Mouse (Mus musculus) splenic B cell, adult 2 months (primary cell): Measurements from ENCODE around the gene Tcp11.
A peak's percentile ranks its signal among the peaks of the same experiment; 100 is the strongest.

Experiments
- DNase-seq: peaks from one replicate; pipeline ENCODE4 v3.0.0-alpha.2; 2011; ENCODE audit warnings: low read depth, low spot score
- H3K27me3 ChIP-seq: 2 replicates; pipeline ENCODE4 v1.6.1; 2012; ENCODE audit warnings: mild to moderate bottlenecking, low read length, moderate library complexity, mixed read lengths; ENCODE audit not compliant: control insufficient read depth, poor library complexity, insufficient read depth, severe bottlenecking
- H3K36me3 ChIP-seq: 2 replicates; pipeline ENCODE4 v1.6.1; 2012; ENCODE audit warnings: mild to moderate bottlenecking, low read length, moderate library complexity, mixed read lengths; ENCODE audit not compliant: control insufficient read depth, poor library complexity, insufficient read depth, severe bottlenecking

Gene Tcp11

DNA sequence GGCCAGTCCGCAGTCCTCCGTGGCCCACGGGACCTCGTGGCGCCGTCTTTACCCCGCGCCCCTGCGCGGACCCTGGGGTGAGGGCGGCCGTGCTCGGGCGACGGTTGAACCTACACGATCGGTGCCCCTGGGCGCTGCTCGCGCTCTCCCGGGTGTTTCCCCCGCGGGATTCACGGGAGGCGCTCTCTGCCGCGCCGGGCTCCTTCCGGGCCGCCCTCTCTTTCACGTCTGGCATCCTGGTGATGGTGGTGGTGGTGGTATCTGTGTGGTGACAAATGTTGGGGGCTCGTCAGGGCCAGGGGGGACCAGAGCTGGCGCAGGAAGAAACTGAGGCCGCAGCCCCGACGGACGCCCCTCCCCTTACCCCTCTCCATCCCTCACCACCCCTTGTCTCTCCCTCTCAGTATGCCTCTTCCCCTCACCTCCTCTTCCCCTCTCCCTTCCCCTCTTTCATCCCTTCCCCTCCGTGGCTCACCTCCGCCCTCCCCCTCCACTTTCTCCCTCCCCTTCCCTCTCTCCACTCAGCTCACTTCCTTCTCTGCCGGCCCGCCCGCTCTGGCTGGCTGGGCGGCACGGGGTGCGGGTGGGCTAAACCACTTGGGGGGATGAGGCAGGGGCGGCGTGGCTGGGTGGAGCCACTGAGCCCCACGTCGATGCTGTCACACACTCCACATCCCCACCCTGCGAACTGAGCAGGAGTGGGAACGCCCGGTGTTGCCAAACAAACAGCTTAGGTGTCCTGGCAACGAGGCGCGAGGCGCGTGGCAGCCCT, at the start of gene Tcp11:
Tcp11 (minus strand) TSS at position 595 of the 772 bp plus-strand sequence.
- DNase-seq = peak; percentile 86
- no peaks in the 10 kb centered on the region for H3K36me3 ChIP-seq
- H3K27me3 ChIP-seq = no peaks in the 10 kb centered on the region

GRCm38 (mm10) chr17:28129796-28130195, 49.4 kb upstream of the Tcp11 start:
- DNase-seq = no peak
- Histone ChIP-seq H3K27me3 (no peaks in the 10 kb centered on the region), H3K36me3 (no peaks in the 10 kb centered on the region)

- Histone ChIP-seq H3K36me3 (no peaks in the 10 kb centered on the region), H3K27me3 (no peaks in the 10 kb centered on the region; the same call in 1 of the 2 replicates)
- DNase-seq = no peak
Measured at GRCm38 (mm10) chr17:28124368-28124767, 43.9 kb upstream of the Tcp11 start.

GRCm38 (mm10) chr17:28123627-28124026, 43.2 kb upstream of the Tcp11 start:
- DNase-seq = no peak
- no peaks in the 10 kb centered on the region; the same call in 1 of the 2 replicates for H3K27me3 ChIP-seq
- H3K36me3 ChIP-seq = no peaks in the 10 kb centered on the region

DNA sequence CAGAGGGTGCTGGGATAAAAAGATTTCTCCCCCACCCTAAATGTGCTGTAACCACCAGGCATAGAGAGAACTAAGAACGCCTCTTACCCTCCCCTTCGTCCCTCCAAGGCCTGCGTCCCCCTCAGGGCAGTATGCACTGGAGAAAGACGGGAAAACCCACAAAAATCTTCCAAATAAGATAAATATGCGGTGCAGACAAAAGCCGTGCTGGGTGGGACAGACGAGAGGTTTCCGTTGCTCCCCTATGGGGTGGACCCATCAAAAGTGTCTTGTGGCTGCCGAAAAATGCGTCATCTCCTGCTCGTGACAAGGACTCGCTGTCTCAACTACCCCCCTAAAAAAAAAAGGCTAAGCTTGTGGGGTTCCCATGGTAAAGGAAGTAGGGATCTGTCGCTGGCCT, 42.5 kb upstream of the Tcp11 start:
- Histone ChIP-seq H3K27me3 (no peaks in the 10 kb centered on the region; the same call in 1 of the 2 replicates), H3K36me3 (no peaks in the 10 kb centered on the region)
- no peak for DNase-seq

DNA sequence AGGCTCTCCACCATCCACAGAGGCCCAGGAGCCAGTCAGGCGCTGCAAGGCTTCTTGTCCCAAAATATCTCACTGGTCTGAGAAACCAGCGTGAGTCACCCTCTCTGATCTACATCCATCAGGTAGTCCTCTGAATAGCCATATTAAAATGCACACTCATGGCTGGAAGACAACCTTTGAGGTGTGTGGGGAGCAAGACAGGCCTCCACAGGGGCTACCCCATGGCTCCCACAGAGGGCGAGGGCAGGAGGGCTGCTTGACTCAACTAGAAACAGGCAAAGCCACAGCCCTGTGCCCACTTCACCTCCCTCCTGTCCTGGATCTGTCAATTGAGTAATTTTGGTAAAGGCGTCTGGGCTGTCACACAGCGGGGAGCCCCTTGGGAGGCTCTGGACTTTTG, 40.0 kb upstream of the Tcp11 start:
- DNase-seq = no peak
- Histone ChIP-seq H3K36me3 (no peaks in the 10 kb centered on the region), H3K27me3 (no peaks in the 10 kb centered on the region; the same call in 1 of the 2 replicates)

GRCm38 (mm10) chr17:28117451-28118209, 37.2 kb upstream of the Tcp11 start:
- no peak for DNase-seq
- H3K36me3 ChIP-seq = no peaks in the 10 kb centered on the region
- no peaks in the 10 kb centered on the region; the same call in 1 of the 2 replicates for H3K27me3 ChIP-seq

DNA sequence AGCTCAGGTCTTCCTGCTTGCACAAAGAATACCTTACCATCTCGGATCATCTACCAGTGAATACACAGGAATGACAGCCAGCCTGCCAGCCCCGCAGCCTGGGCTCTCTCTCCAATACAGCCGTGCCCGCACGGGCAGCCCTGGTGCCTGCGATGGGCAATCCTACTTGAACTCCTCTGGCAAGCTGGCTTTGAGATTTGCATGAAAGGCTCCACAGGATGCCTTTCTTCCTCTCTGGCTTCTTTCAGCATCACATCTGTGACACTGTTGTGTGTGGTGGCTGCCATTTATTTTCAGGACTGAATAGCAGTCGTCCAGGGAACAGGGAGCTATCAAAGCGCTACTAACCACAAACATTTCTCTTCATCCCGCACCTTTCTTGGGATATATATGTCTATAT, 35.9 kb upstream of the Tcp11 start:
- H3K27me3 ChIP-seq = no peaks in the 10 kb centered on the region; the same call in 1 of the 2 replicates
- no peak for DNase-seq
- no peaks in the 10 kb centered on the region for H3K36me3 ChIP-seq

GRCm38 (mm10) chr17:28112266-28112665, 31.8 kb upstream of the Tcp11 start:
- Histone ChIP-seq H3K27me3 (no peaks in the 10 kb centered on the region), H3K36me3 (no peaks in the 10 kb centered on the region)
- no peak for DNase-seq

- H3K36me3 ChIP-seq = no peaks in the 10 kb centered on the region
- no peak for DNase-seq
Measured at GRCm38 (mm10) chr17:28107275-28107674, 26.8 kb upstream of the Tcp11 start.

DNA sequence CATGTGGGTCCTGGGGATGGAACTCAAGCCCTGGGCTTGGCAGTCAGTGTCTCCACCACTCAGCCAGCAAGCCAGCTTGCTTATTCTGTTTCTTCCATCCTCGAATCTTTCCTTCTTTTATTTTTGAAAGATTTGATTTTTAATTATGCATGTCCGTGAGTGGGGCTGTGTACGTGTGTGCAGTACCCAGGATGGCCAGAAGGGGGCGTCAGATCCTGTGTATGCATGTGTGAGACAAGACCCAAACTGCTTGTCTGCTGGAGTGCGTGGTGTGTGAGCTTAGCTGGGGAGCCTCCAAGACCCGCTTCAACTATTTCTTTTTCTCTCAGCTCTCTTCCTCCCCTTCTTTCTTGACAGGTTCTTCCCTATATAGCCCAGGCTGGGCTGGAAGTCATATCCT, 25.9 kb upstream of the Tcp11 start:
- DNase-seq = no peak
- no peaks in the 10 kb centered on the region for H3K27me3 ChIP-seq
- H3K36me3 ChIP-seq = no peaks in the 10 kb centered on the region

More at GRCm38 (mm10) chr17:28107275-28107674, 26.8 kb upstream of the Tcp11 start:
- no peaks in the 10 kb centered on the region for H3K27me3 ChIP-seq

DNA sequence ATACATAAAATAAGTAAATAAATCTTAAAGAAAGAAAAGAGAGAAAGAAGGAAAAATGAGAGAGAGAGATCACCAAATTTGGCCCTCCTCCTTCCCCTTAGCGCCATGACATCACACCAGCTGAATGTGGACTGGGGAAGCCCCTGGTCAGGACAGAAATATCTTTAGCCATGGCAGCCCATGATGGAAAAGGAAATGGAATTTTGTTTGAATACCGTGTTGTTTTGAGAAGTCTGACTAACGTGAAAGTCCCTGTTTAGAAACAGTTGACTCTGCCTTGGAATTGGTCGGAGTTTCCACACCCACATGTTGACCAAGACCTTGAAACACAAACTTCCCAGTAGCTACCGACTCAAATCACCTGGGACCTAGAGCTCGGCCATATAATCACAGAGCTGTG, 24.0 kb upstream of the Tcp11 start:
- no peaks in the 10 kb centered on the region for H3K27me3 ChIP-seq
- no peaks in the 10 kb centered on the region for H3K36me3 ChIP-seq
- DNase-seq = no peak

DNA sequence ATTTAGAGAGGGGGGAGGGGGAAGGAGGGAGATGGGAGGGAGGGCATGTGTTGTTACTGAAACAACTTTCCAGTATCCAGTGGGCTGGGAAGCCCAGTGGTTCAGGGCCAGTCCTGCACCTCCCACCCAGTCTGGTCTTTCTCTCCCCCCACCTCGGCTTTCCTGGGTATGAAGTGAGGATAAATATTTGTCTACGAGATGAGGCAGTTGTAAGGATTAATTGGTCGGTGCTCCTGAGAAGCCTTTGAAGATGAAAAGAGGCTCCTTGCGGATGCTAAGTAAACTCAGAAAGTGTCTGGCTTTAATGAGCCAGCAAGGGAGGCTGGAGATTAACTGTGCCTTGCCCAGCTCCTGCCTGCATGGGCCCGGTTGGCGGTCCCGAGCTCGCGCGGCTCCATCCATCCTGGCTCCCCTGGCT, 21.5 kb upstream of the Tcp11 start:
- no peak for DNase-seq
- H3K36me3 ChIP-seq = no peaks in the 10 kb centered on the region
- H3K27me3 ChIP-seq = no peaks in the 10 kb centered on the region

GRCm38 (mm10) chr17:28101284-28101887, 20.9 kb upstream of the Tcp11 start:
- Histone ChIP-seq H3K36me3 (no peaks in the 10 kb centered on the region), H3K27me3 (no peaks in the 10 kb centered on the region)
- no peak for DNase-seq

GRCm38 (mm10) chr17:28100669-28101068, 20.2 kb upstream of the Tcp11 start:
- no peak for DNase-seq

More at GRCm38 (mm10) chr17:28100669-28101068, 20.2 kb upstream of the Tcp11 start:
- Histone ChIP-seq H3K36me3 (no peaks in the 10 kb centered on the region), H3K27me3 (no peaks in the 10 kb centered on the region)
